Mouse (Mus musculus): Measurements from ENCODE around the gene Phox2b. TPM values are rescaled to one million over a fixed set of nuclear protein-coding genes. Genes with fewer than 3 reads are reported as not detected.
A peak's percentile ranks its signal among the peaks of the same experiment; 100 is the strongest.

Gene Phox2b
- polyA plus RNA-seq, 1 experiment from 2014 or later = 41.6 TPM

GRCm38 (mm10) chr5:67048003-67048402 lies 51.1 kb downstream of the Phox2b start:
- no peaks in the 10 kb centered on the region for H3K27me3 ChIP-seq (replicated peaks; ENCODE audit: control insufficient read depth, insufficient read depth, low read length)
- ATAC-seq (replicated peaks; ENCODE audit: low FRiP score, low TSS enrichment, low read depth) = peak; percentile 68
- H3K36me3 ChIP-seq (ENCODE audit: control insufficient read depth, insufficient read depth, low read length) = no peaks in the 10 kb centered on the region

More at GRCm38 (mm10) chr5:67048003-67048402, 51.1 kb downstream of the Phox2b start:
- DNase-seq (ENCODE audit: low spot score) = peak; percentile 75
- no peaks in the 10 kb centered on the region for H3K9me3 ChIP-seq (ENCODE audit: control insufficient read depth, low read length)
- no peak overlapping the region for H3K4me2 ChIP-seq (ENCODE audit: low read length)
- no peaks in the 10 kb centered on the region for H3K4me1 ChIP-seq (replicated peaks; ENCODE audit: control insufficient read depth, insufficient read depth, low read length)
- no peak overlapping the region for H3K4me3 ChIP-seq (ENCODE audit: low read depth, low read length)
- WGBS = 15% methylated on average over 4 of the region's 4 CpGs
- H3K27ac ChIP-seq (ENCODE audit: low read depth) = no peak overlapping the region
- H3K9ac ChIP-seq (ENCODE audit: low read length) = no peak overlapping the region

Small RNA genes lying within 50 kb of the gene (microRNA-seq; reads per million reads assigned to microRNA genes)
- gene Gm23841 = not detected

Other genes with a start within 250 kb of the Phox2b start
- 85.9 and 87.8 TPM in 2 replicates for gene Tmem33, start 161.3 kb upstream of the Phox2b start, polyA plus RNA-seq (2014; fragmentation: Nextera tagmentation; extraction: Ambion mirVana)
- gene Slc30a9, start 207.7 kb upstream of the Phox2b start, polyA plus RNA-seq (2014; fragmentation: Nextera tagmentation; extraction: Ambion mirVana) = 98.2 and 106 TPM in 2 replicates

Data from intestine, embryonic 14.5 days (tissue).